Mouse (Mus musculus): ENCODE data around the gene Sncb. TPM values are rescaled to one million over a fixed set of nuclear protein-coding genes. Genes with fewer than 3 reads are reported as not detected.

The Sncb gene
- polyA plus RNA-seq, 1 experiment from 2014 or later, result 2.2 TPM

DNA sequence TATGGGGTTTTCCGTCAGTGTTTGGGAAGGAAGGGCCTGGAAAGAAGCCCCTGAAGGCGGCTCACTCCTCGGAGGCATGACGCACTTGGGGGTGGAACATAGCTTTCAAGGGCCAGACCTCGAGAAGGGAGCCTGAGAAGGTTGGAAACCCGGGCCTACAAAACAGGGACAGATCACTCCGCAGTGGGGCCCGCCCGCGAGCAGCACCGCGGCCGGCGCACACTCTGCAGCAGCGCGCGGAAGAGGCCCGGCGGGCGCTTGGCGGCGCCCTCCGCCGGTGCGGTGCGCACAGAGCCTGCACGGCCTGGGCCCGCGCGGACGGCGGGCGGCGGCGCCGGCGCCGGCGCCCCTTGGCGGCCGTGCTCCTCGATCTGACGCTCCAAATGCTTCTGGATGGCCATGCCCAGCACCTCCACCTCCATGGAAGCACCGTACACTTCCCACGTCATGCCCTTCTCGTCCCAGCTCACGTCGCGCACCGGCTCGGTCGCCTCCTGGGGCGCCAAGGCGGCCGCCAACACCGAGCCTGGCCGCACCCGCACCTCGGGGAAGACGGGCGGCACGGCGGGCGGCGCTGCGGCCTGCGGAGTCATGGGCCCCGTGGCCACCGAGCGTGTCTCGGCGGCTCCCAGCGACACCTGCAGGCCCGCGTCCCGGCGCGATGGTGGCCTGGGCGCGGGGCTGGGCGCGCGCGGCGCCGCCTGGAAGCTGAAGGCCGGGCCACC lies 28.7 kb downstream of the Sncb start:
- peaks cover 47% of the 10 kb centered on the region for H3K36me3 ChIP-seq
- H3K27ac ChIP-seq (replicated peaks), result no peak overlapping the region
- H3K4me1 ChIP-seq, result peaks cover 19% of the 10 kb centered on the region
- peak overlapping the region; percentile 53 for H3K9ac ChIP-seq (replicated peaks)
- H3K27me3 ChIP-seq, result peaks cover 54% of the 10 kb centered on the region
- peak; percentile 62; the same call in 1 of the 2 replicates for ATAC-seq (ENCODE audit: low FRiP score, low read depth)
- no peaks in the 10 kb centered on the region for H3K9me3 ChIP-seq
- peak overlapping the region; percentile 44 for H3K4me2 ChIP-seq (replicated peaks)
- WGBS, result under 1% methylated on average over 65 of the region's 87 CpGs
- H3K4me3 ChIP-seq, result peak overlapping the region; percentile 29

DNA sequence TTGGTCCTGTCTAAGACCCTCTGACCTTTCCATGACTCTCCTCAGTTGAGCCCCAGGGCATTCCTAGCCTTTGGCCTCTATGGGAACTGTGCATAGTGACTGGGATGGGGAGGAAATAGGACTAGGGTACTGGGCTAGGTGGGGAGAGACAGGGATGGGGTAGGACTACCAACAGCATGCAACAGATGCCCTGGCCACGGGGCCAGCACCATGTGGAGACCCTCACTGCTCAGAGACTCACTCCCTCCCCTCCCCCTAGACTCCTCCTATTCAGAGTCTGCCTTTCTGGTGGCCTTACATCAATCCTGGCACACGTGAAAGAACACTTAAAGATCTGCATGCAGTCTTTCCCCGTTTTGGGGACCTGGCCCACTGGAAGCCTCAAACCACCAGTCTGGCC lies 29.5 kb downstream of the Sncb start:
- ATAC-seq (ENCODE audit: low FRiP score, low read depth), result no peak
- Histone ChIP-seq H3K9ac (replicated peaks) (no peak overlapping the region), H3K27me3 (peaks cover 54% of the 10 kb centered on the region), H3K27ac (replicated peaks) (no peak overlapping the region), H3K36me3 (peaks cover 47% of the 10 kb centered on the region), H3K4me3 (no peak overlapping the region), H3K9me3 (no peaks in the 10 kb centered on the region), H3K4me2 (replicated peaks) (no peak overlapping the region), H3K4me1 (peaks cover 19% of the 10 kb centered on the region)
- 22% methylated on average over 3 of the region's 3 CpGs for WGBS

DNA sequence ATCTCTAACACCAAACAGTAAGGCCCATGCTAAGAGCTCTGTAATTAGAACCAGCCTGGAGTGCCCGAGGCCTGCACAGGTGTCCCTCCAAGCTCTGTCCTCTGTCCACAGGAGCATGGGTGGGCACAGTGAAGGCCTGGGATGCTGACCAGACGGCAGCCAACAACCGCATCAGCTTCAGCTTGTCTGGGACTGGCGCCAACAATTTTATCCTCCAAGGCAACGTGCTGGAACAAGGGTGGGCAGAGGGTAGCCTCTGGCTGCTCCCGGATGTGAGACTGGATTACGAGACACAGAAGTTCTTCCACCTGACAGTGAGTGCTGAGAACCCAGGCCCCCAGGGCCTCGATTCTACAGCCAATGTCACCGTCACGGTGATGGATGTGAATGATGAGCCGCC lies 40.3 kb downstream of the Sncb start:
- H3K9me3 ChIP-seq, result no peaks in the 10 kb centered on the region
- WGBS, result 83% methylated on average over 11 of the region's 11 CpGs
- H3K4me2 ChIP-seq (replicated peaks), result no peak overlapping the region
- no peaks in the 10 kb centered on the region for H3K4me1 ChIP-seq
- H3K4me3 ChIP-seq, result no peak overlapping the region
- H3K27ac ChIP-seq (replicated peaks), result no peak overlapping the region
- no peaks in the 10 kb centered on the region for H3K36me3 ChIP-seq
- no peak for ATAC-seq (ENCODE audit: low FRiP score, low read depth)
- no peak overlapping the region for H3K9ac ChIP-seq (replicated peaks)
- peaks cover 3% of the 10 kb centered on the region; the same call in 1 of the 2 replicates for H3K27me3 ChIP-seq

DNA sequence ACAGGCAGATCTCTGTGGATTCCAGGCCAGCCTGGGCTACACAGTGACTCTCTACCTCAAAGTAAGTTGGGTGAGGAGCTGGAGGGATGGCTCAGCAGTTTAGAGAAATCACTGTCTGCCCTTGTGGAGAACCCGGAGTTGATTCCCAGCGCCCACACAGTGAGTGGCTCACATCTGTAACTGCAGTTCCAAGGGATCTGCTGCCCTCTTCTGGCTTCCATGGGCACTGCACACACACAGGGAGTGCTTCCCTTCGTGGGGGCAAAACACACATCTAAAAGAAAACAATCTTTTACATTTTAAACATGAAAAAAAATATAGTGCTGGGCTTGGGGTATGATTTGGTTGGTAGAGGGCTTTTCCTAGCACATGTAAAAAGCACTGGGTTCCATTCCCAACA lies 43.3 kb downstream of the Sncb start:
- Histone ChIP-seq H3K4me2 (replicated peaks) (no peak overlapping the region), H3K4me1 (no peaks in the 10 kb centered on the region), H3K9ac (replicated peaks) (no peak overlapping the region), H3K4me3 (no peak overlapping the region), H3K27ac (replicated peaks) (no peak overlapping the region), H3K36me3 (no peaks in the 10 kb centered on the region), H3K27me3 (peaks cover 15% of the 10 kb centered on the region), H3K9me3 (no peaks in the 10 kb centered on the region)
- 85% methylated on average over 3 of the region's 3 CpGs for WGBS
- ATAC-seq (ENCODE audit: low FRiP score, low read depth), result no peak

DNA sequence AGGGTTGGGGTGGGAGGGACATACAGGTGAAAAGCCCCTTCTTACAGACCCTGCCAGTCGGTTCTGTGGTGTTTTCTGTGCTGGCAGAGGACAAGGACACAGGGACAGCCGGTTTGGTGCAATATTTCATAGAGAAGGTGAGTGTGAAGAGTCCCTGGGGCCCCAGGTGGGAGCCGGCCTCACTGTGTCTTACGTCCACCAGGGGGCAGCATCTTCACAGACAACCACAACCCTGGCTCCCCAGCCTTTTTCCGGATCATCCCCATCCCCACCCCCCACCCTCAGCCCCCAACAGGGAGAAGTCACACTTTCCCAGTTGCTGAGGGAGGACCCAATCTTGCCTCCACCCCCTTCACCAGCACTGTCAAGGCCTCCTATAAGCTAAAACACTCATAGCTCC lies 49.5 kb downstream of the Sncb start:
- H3K27me3 ChIP-seq, result peaks cover 35% of the 10 kb centered on the region
- no peak for ATAC-seq (ENCODE audit: low FRiP score, low read depth)
- 3% methylated on average over 5 of the region's 5 CpGs for WGBS
- no peak overlapping the region for H3K27ac ChIP-seq (replicated peaks)
- no peak overlapping the region for H3K4me2 ChIP-seq (replicated peaks)
- no peaks in the 10 kb centered on the region for H3K4me1 ChIP-seq
- H3K9ac ChIP-seq (replicated peaks), result no peak overlapping the region
- H3K4me3 ChIP-seq, result no peak overlapping the region
- H3K9me3 ChIP-seq, result no peaks in the 10 kb centered on the region
- H3K36me3 ChIP-seq, result no peaks in the 10 kb centered on the region

DNA sequence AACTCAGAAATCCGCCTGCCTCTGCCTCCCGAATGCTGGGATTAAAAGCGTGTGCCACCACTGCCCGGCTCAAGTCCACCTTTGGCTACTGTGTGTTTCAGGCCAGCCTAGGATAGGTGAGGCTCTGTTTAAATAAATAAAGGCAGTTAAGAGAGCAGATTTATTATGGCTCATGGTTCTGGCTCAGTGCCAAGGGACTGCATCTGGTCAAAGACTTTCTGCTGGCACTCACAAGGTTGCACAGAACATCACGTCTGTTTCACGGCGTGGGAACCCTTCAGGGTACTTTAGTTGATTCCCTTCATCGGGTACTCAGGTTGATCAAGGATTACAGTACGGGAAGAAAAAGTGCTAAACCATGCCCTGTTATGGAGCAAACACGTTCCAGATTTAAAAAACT lies 51.4 kb downstream of the Sncb start:
- WGBS, result 82% methylated on average over 10 of the region's 10 CpGs
- H3K4me3 ChIP-seq, result no peak overlapping the region

DNA sequence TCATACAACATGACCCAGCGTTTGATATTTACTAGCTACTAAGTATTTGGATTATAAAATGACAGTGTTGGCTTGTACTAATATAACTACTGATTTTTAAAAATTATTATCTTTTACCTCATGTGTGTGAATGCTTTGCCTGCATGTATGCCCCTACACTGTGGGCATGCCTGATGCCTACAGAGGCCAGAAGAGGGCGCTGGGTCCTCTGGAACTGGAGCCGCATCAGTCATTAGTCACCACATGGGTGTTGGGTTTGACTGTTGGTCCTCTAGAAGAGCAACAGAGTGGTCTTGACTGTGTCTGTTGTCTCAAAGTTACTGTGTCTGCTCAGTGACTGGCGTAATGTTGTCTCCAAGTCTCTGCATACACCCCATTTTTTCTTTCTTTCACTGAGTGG lies 52.0 kb downstream of the Sncb start:
- H3K9me3 ChIP-seq, result no peaks in the 10 kb centered on the region
- WGBS, result 37% methylated on average over 4 of the region's 4 CpGs
- no peak overlapping the region for H3K9ac ChIP-seq (replicated peaks)
- ATAC-seq (ENCODE audit: low FRiP score, low read depth), result no peak
- H3K27me3 ChIP-seq, result peaks cover 27% of the 10 kb centered on the region
- no peaks in the 10 kb centered on the region for H3K36me3 ChIP-seq
- H3K4me1 ChIP-seq, result no peaks in the 10 kb centered on the region
- no peak overlapping the region for H3K4me2 ChIP-seq (replicated peaks)
- H3K4me3 ChIP-seq, result no peak overlapping the region
- H3K27ac ChIP-seq (replicated peaks), result no peak overlapping the region

More for the DNA sequence above, 51.4 kb downstream of the Sncb start:
- peaks cover 31% of the 10 kb centered on the region for H3K27me3 ChIP-seq
- no peaks in the 10 kb centered on the region for H3K4me1 ChIP-seq
- no peaks in the 10 kb centered on the region for H3K36me3 ChIP-seq
- H3K4me2 ChIP-seq (replicated peaks), result no peak overlapping the region
- H3K9me3 ChIP-seq, result no peaks in the 10 kb centered on the region
- no peak overlapping the region for H3K27ac ChIP-seq (replicated peaks)
- no peak for ATAC-seq (ENCODE audit: low FRiP score, low read depth)
- no peak overlapping the region for H3K9ac ChIP-seq (replicated peaks)

DNA sequence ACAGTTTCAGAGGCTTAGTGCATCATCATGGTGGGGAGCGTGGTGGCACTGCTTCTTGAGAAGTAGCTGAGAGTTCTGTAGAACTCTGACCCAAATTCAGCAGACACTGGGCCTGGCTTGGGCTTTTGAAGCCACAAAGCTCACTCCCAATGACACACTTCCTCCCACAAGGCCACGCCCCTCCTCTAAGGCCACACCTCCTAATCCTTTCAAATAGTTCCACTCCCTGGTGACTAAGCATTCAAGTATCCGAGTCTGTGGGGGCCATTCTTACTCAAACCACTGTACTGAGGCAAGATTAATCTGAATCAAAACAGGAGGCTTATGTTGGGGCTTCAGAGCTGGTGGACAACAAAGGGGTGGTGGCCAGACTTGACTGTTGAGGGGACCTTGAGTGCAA lies 55.5 kb downstream of the Sncb start:
- WGBS, result 79% methylated on average over 3 of the region's 3 CpGs
- H3K4me1 ChIP-seq, result no peaks in the 10 kb centered on the region
- peaks cover 24% of the 10 kb centered on the region for H3K27me3 ChIP-seq

More for the DNA sequence above, 55.5 kb downstream of the Sncb start:
- Histone ChIP-seq H3K27ac (replicated peaks) (no peak overlapping the region), H3K4me2 (replicated peaks) (no peak overlapping the region), H3K9ac (replicated peaks) (no peak overlapping the region), H3K4me3 (no peak overlapping the region), H3K9me3 (no peaks in the 10 kb centered on the region), H3K36me3 (no peaks in the 10 kb centered on the region)
- no peak for ATAC-seq (ENCODE audit: low FRiP score, low read depth)

Other genes starting within 250 kb of the Sncb start
- gene 4833439L19Rik, start 201.2 kb downstream of the Sncb start, polyA plus RNA-seq (2016; fragmentation: Nextera tagmentation; extraction: Ambion mirVana), result 257 and 260 TPM in 2 replicates
- 47.9 and 54.9 TPM in 2 replicates for gene Arl10, start 191.6 kb downstream of the Sncb start, polyA plus RNA-seq (2016; fragmentation: Nextera tagmentation; extraction: Ambion mirVana)
- 55.4 and 64.8 TPM in 2 replicates for gene Nop16, start 176.5 kb downstream of the Sncb start, polyA plus RNA-seq (2016; fragmentation: Nextera tagmentation; extraction: Ambion mirVana)
- gene Higd2a, start 176.4 kb downstream of the Sncb start, polyA plus RNA-seq (2016; fragmentation: Nextera tagmentation; extraction: Ambion mirVana), result 162 and 170 TPM in 2 replicates
- 38.8 and 43.5 TPM in 2 replicates for gene Cltb, start 155.3 kb downstream of the Sncb start, polyA plus RNA-seq (2016; fragmentation: Nextera tagmentation; extraction: Ambion mirVana)
- 79.2 and 79.5 TPM in 2 replicates for gene Faf2, start 144.8 kb downstream of the Sncb start, polyA plus RNA-seq (2016; fragmentation: Nextera tagmentation; extraction: Ambion mirVana)
- gene Rnf44, start 72.7 kb downstream of the Sncb start, polyA plus RNA-seq (2016; fragmentation: Nextera tagmentation; extraction: Ambion mirVana), result 109 and 110 TPM in 2 replicates
- 0.04 and 0.10 TPM in 2 replicates for gene Cdhr2, start 65.1 kb downstream of the Sncb start, polyA plus RNA-seq (2016; fragmentation: Nextera tagmentation; extraction: Ambion mirVana)
- gene Gprin1, start 16.7 kb downstream of the Sncb start, polyA plus RNA-seq (2016; fragmentation: Nextera tagmentation; extraction: Ambion mirVana), result 12.6 and 16.7 TPM in 2 replicates
- gene Eif4e1b, start 17.4 kb upstream of the Sncb start, polyA plus RNA-seq (2016; fragmentation: Nextera tagmentation; extraction: Ambion mirVana), result not detected in 2 replicates
- gene Tspan17, start 22.8 kb upstream of the Sncb start, polyA plus RNA-seq (2016; fragmentation: Nextera tagmentation; extraction: Ambion mirVana), result 25.7 and 28.2 TPM in 2 replicates
- 2.6 and 4.4 TPM in 2 replicates for gene Unc5a, start 182.8 kb upstream of the Sncb start, polyA plus RNA-seq (2016; fragmentation: Nextera tagmentation; extraction: Ambion mirVana)

Data from midbrain, embryonic 12.5 days (tissue).